Comparison of ENCODE assay signal across 19 mouse cellular contexts in genomic region chr13:81683107-81683506, GRCm38 (mm10). TPM values are rescaled to one million over a fixed set of nuclear protein-coding genes. Genes with fewer than 3 reads are reported as not detected.
"Had no signal": no experiment of that assay in that cellular context is flagged by ENCODE, and none has a peak within 500 bp of the region (broad histone marks: within the 10 kb centered on the region; RNA-seq: fewer than 3 reads in every experiment).

No protein-coding gene starts in this region.

- DNase-seq: kidney, adult 11 months; kidney, adult 8-10 months; kidney, postnatal 10 days; kidney, postnatal 4 days; left cerebral cortex, postnatal 4 days; lung, adult 2 months; lung, postnatal 14 days; lung, postnatal 4 days; retina, postnatal 1 day; right cerebral cortex, postnatal 4 days; thymus, postnatal 25 days had no signal

- ATAC-seq: midbrain, embryonic 15.5 days had no signal

- H3K4me2 ChIP-seq: kidney, embryonic 15.5 days; limb, embryonic 12.5 days; limb, embryonic 15.5 days; midbrain, embryonic 12.5 days; midbrain, embryonic 15.5 days; neural tube, embryonic 13.5 days had no signal

- H3K27me3 ChIP-seq: kidney, embryonic 15.5 days; limb, embryonic 12.5 days; limb, embryonic 15.5 days; midbrain, embryonic 12.5 days; midbrain, embryonic 15.5 days; neural tube, embryonic 13.5 days had no signal

- H3K9ac ChIP-seq: kidney, embryonic 15.5 days; limb, embryonic 12.5 days; limb, embryonic 15.5 days; midbrain, embryonic 12.5 days; midbrain, embryonic 15.5 days; neural tube, embryonic 13.5 days had no signal

- H3K27ac ChIP-seq: kidney, embryonic 15.5 days; limb, embryonic 12.5 days; limb, embryonic 15.5 days; midbrain, embryonic 12.5 days; midbrain, embryonic 15.5 days; neural tube, embryonic 13.5 days had no signal

- H3K9me3 ChIP-seq: kidney, embryonic 15.5 days; limb, embryonic 12.5 days; limb, embryonic 15.5 days; midbrain, embryonic 12.5 days; midbrain, embryonic 15.5 days; neural tube, embryonic 13.5 days had no signal

- H3K4me1 ChIP-seq: kidney, embryonic 15.5 days; limb, embryonic 15.5 days; midbrain, embryonic 15.5 days; neural tube, embryonic 13.5 days had no signal

- H3K36me3 ChIP-seq: midbrain, embryonic 12.5 days; midbrain, embryonic 15.5 days; neural tube, embryonic 13.5 days had no signal

- H3K4me3 ChIP-seq: kidney, embryonic 15.5 days; limb, embryonic 12.5 days; limb, embryonic 15.5 days; midbrain, embryonic 12.5 days; midbrain, embryonic 15.5 days; myocyte; neural tube, embryonic 13.5 days had no signal

RNA-seq across cellular contexts. Expression of gene Adgrv1, which starts 50.2 kb away (rescaled TPM):
- total RNA-seq: megakaryocyte, adult 5-6 weeks had no signal
